Mouse (Mus musculus): ENCODE measurements around the gene 4931406C07Rik.

DNA sequence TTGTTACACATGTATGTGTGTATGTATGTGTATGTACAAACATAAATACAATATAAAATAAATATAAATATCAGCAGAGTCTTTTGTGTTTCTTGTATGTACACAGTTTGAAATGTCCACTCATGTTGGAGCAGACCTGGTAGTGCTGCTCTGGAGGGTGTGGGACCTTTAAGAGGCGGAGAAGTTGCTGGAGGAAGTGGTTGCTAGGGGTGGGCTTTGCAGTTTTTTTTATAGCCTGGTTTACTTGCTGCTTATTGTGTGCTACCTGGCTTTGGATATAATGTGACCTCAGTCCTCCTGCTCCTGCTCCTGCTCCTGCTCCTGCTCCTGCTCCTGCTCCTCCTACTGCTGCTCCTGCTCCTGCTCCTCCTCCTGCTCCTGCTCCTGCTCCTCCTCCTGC lies 72.6 kb downstream of the 4931406C07Rik start:
- TF ChIP-seq EP300 (IDR thresholded peaks at IDR 0.05) (no peak), CTCF (IDR thresholded peaks at IDR 0.05) (no peak)
